Mouse (Mus musculus): ENCODE results near the gene Lhx8.

DNA sequence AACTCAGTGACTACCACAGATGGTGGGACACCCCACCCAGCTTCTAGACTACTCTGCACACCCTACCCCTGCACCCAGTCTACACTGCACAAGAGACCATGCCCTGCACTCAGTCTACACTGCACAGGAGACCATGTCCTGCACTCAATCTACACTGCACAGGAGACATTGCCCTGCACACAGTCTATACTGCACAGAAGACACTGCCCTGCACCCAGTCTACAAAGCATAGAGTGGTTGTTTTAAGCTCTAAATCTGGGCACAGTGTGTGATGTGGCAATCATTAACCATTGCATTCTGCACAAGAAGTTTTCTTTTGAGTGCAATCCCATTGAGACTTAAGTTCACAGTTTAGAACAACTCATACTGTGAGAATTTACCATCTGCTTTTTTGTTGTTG, 42.2 kb upstream of the Lhx8 start:
- TF ChIP-seq CTCF (IDR thresholded peaks at IDR 0.05; ENCODE audit: borderline replicate concordance, control insufficient read depth, extremely low read depth, insufficient read depth, low read length, poor library complexity) (no peak), POLR2A (IDR thresholded peaks at IDR 0.05; ENCODE audit: control insufficient read depth, extremely low read depth, insufficient read depth, low read length, poor library complexity) (no peak)
